Mouse (Mus musculus) erythroblast, adult 5-6 weeks (primary cell): Measurements from ENCODE around the gene Pde6c. TPM values are rescaled to one million over a fixed set of nuclear protein-coding genes. Genes with fewer than 3 reads are reported as not detected.

Source experiments
- ATAC-seq: replicated peaks from 2 replicates; pipeline ENCODE4 v1.8.0; 2016; ENCODE audit warnings: moderate number of reproducible peaks, mild to moderate bottlenecking, moderate TSS enrichment, inconsistent platforms; ENCODE audit not compliant: poor library complexity, low FRiP score, severe bottlenecking
- total RNA-seq, 2 experiments: library from RNA; stranded (forward) in 1 of 2; stranded (reverse) in 1 of 2; fragments of 150-400 nt in 1 of 2; fragments of 200-764, 138-1000 nt in 1 of 2; gene quantifications; 2 replicates each; pipeline versions ENCODE4 v1.2.3 to v1.2.4; 2015 to 2017; ENCODE audit warnings: low replicate concordance in 2 of 2

Gene Pde6c
- total RNA-seq (2015; ENCODE audit: low replicate concordance) = not detected in 2 replicates
- total RNA-seq (2017; ENCODE audit: low replicate concordance) = not detected in 2 replicates

GRCm38 (mm10) chr19:38132481-38132880, at the start of gene Pde6c:
Gene Pde6c (plus strand): TSS chr19:38132781.
- no peak for ATAC-seq

- ATAC-seq = no peak
These were observed 49.6 kb upstream of the Pde6c start for GRCm38 (mm10) chr19:38082931-38083525.

GRCm38 (mm10) chr19:38085841-38086240, 46.7 kb upstream of the Pde6c start:
- no peak for ATAC-seq

- ATAC-seq = no peak
These were observed 45.5 kb upstream of the Pde6c start for GRCm38 (mm10) chr19:38086948-38087551.

- no peak for ATAC-seq
These were observed 43.2 kb upstream of the Pde6c start for GRCm38 (mm10) chr19:38089358-38089757.

- no peak for ATAC-seq
These were observed 41.0 kb upstream of the Pde6c start for GRCm38 (mm10) chr19:38091512-38091985.

GRCm38 (mm10) chr19:38096231-38096630, 36.4 kb upstream of the Pde6c start:
- no peak for ATAC-seq

- no peak for ATAC-seq
These were observed 35.5 kb upstream of the Pde6c start, which contains the start of gene Ffar4 for GRCm38 (mm10) chr19:38096858-38097758. Gene Ffar4 (plus strand): TSS chr19:38097071.

- no peak for ATAC-seq
These were observed 24.7 kb upstream of the Pde6c start for GRCm38 (mm10) chr19:38107871-38108270.

- no peak for ATAC-seq
These were observed 22.9 kb upstream of the Pde6c start for GRCm38 (mm10) chr19:38109506-38110242.

- ATAC-seq = no peak
These were observed 21.5 kb upstream of the Pde6c start for GRCm38 (mm10) chr19:38111056-38111455.

- ATAC-seq = no peak
These were observed 20.0 kb upstream of the Pde6c start for GRCm38 (mm10) chr19:38112575-38112974.

GRCm38 (mm10) chr19:38114834-38115491, 17.6 kb upstream of the Pde6c start:
- no peak for ATAC-seq

- ATAC-seq = no peak
These were observed 12.3 kb upstream of the Pde6c start for GRCm38 (mm10) chr19:38120123-38120760.

GRCm38 (mm10) chr19:38123921-38124320, 8.7 kb upstream of the Pde6c start:
- ATAC-seq = no peak

GRCm38 (mm10) chr19:38124401-38125218, 8.0 kb upstream of the Pde6c start:
- ATAC-seq = no peak

GRCm38 (mm10) chr19:38125219-38125610, 7.4 kb upstream of the Pde6c start, which contains the start of gene Rbp4:
Gene Rbp4 (minus strand): TSS chr19:38125281.
- ATAC-seq = no peak

GRCm38 (mm10) chr19:38126656-38127055, 5.9 kb upstream of the Pde6c start:
- no peak for ATAC-seq
